Mouse (Mus musculus) midbrain, embryonic 14.5 days (tissue): ENCODE data around the gene Pcolce. TPM values are rescaled to one million over a fixed set of nuclear protein-coding genes. Genes with fewer than 3 reads are reported as not detected.

Experiments
- ATAC-seq: fragments of 200-750 bp; cut with Nextera tagmentation; 2 replicates; pipeline ENCODE4 v1.8.0; 2017; ENCODE audit warnings: moderate number of reproducible peaks, moderate library complexity; ENCODE audit not compliant: low FRiP score, low TSS enrichment
- DNase-seq: peaks from one replicate; pipeline ENCODE4 v3.0.0-alpha.2; 2015
- H3K27ac ChIP-seq: fragments of 300-500 bp; sonication (generic); replicated peaks from 2 replicates; pipeline ENCODE4 v1.5.1; 2014; ENCODE audit warnings: mild to moderate bottlenecking, low read depth, low read length, moderate library complexity
- H3K27me3 ChIP-seq: fragments of 300-500 bp; sonication (generic); 2 replicates; pipeline ENCODE4 v1.6.1; 2014; ENCODE audit warnings: low read length, control low read depth, mixed read lengths; ENCODE audit not compliant: control insufficient read depth, insufficient read depth
- H3K36me3 ChIP-seq: fragments of 300-500 bp; sonication (generic); 2 replicates; pipeline ENCODE4 v1.6.1; 2014; ENCODE audit warnings: low read length, control low read depth; ENCODE audit not compliant: control insufficient read depth, insufficient read depth
- H3K4me1 ChIP-seq: fragments of 300-500 bp; sonication (generic); 2 replicates; pipeline ENCODE4 v1.6.1; 2014; ENCODE audit warnings: mild to moderate bottlenecking, antibody characterized with exemption, low read length, control low read depth; ENCODE audit not compliant: control insufficient read depth, insufficient read depth
- H3K4me2 ChIP-seq: fragments of 300-500 bp; sonication (generic); 2 replicates; pipeline ENCODE4 v1.6.1; 2014; ENCODE audit warnings: mild to moderate bottlenecking, low read length, moderate library complexity
- H3K4me3 ChIP-seq: fragments of 300-500 bp; sonication (generic); replicated peaks from 2 replicates; pipeline ENCODE4 v1.5.1; 2014; ENCODE audit warnings: low read depth, low read length
- H3K9ac ChIP-seq: fragments of 300-500 bp; sonication (generic); replicated peaks from 2 replicates; pipeline ENCODE4 v1.6.1; 2014; ENCODE audit warnings: mild to moderate bottlenecking, low read length, moderate library complexity
- H3K9me3 ChIP-seq: fragments of 300-500 bp; sonication (generic); 2 replicates; pipeline ENCODE4 v1.6.1; 2016; ENCODE audit warnings: low read length, control low read depth, mixed read lengths; ENCODE audit not compliant: control insufficient read depth
- WGBS: fragments of 180-500 bp; shearing (Covaris S2); extraction: QIAGEN DNeasy Blood & Tissue Kit; methylation state at CpG from one replicate; pipeline ENCODE4 v1.1.7; 2014; 5-methylcytosine and 5-hydroxymethylcytosine counted together
- polyA plus RNA-seq: library from polyadenylated mRNA; unstranded; fragments of >200 nt; fragmentation: Nextera tagmentation; extraction: Ambion mirVana; gene quantifications from 2 replicates; pipeline ENCODE4 v1.2.1, GENCODE M21; 2014

The Pcolce gene
- polyA plus RNA-seq, 1 experiment from 2014 or later = 11.7 TPM

DNA sequence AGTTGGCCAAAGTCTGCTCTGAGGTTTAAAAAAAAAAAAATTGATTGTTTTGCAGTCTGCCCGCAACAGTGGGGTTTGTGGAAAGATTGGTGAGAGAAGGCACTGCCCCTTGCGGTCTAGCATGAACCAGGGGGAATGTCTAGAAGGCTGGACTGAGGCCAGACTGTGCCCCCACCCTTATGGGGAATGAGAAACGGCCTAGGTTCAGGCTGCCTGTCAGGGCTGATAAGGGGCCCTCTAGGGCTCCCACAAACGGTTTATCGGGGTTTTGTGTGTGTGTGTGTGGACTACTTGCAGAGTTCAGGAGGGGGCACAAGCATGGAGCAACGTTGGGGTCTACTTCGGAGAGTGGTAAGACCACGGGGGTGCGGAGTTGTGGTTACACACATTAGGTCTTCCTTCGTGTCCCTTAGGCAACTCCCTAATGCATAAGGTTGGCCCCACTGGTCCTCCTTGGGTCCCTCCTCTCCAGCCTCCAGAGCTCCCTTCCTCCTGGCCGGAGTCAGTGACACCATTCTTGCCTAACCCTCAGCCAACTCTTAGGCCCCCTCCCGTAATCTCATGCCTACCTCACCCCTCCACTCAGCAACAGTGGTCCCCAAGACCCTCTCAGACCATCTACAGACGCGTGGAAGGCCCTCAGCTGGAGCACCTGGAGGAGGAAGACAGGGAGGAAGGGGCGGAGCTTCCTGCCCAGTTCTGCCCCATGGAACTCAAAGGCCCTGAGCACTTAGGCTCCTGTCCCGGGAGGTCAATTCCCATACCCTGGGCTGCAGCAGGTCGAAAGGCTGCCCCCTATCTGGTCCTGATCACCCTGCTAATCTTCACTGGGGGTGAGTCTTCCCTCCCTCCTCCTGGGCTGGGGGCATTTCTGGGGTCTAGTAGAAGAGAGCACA lies 42.6 kb downstream of the Pcolce start:
- H3K9ac ChIP-seq = no peak overlapping the region
- H3K27ac ChIP-seq = no peak overlapping the region
- no peak for ATAC-seq
- no peak overlapping the region for H3K4me3 ChIP-seq
- WGBS = 85% methylated on average over 17 of the region's 17 CpGs
- no peaks in the 10 kb centered on the region for H3K27me3 ChIP-seq
- H3K4me1 ChIP-seq = 0 out of 2 replicates have a peak, but pooled peaks cover 3% of the 10 kb centered on the region
- no peak for DNase-seq
- no peak overlapping the region for H3K4me2 ChIP-seq
- H3K9me3 ChIP-seq = no peaks in the 10 kb centered on the region
- peaks cover 13% of the 10 kb centered on the region for H3K36me3 ChIP-seq

DNA sequence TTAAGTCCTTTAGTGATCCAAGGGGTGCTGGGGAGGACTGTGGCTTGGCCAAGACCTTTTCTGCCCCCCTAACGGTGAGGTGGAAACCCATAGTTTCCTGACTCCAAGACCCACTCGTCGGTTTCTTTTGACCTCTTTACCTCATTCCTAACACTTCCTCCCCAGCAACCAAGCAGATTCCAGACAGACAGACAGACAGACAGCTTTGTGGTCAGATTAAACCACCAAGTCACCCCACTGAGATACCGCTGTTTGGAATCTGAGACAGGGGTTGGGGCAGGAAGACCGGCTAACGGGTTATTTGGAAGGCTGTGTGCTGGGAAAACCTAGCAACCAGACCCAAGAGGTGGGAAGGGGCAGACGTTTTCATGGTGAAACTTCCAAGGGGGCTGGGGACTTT lies 43.4 kb downstream of the Pcolce start:
- H3K27ac ChIP-seq = no peak overlapping the region
- DNase-seq (no peak), ATAC-seq (no peak)
- no peak overlapping the region for H3K4me2 ChIP-seq
- peaks cover 18% of the 10 kb centered on the region for H3K36me3 ChIP-seq
- H3K9me3 ChIP-seq = no peaks in the 10 kb centered on the region
- no peak overlapping the region for H3K4me3 ChIP-seq
- 54% methylated on average over 7 of the region's 7 CpGs for WGBS
- H3K4me1 ChIP-seq = 0 out of 2 replicates have a peak, but pooled peaks cover 3% of the 10 kb centered on the region
- no peaks in the 10 kb centered on the region for H3K27me3 ChIP-seq
- no peak overlapping the region for H3K9ac ChIP-seq

DNA sequence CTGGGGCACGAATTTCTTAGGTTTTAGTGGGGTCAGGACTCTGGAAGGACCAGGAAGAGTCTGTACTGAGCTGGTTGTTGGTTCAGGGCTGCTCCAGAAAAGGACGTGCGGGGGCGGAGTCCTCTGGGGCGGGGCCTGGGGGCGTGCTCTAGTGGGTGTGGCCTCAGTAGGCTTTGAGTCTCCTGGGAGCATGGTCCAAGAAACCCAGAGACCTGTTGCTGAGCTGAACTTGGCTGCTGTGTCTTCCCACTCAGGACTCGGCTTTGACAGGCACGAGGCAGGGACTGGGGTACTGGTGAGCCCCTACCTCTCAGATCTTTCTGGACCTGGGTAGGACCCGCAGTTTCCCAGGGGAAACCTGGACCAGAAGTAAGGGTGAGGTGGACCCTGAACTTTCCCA lies 43.9 kb downstream of the Pcolce start, which contains the start of gene Tfr2:
Tfr2 (plus strand) TSS at position 176 of the 400 bp plus-strand sequence.
- Histone ChIP-seq H3K27ac (no peak within 1 kb of the TSS), H3K36me3 (peaks cover 23% of the 10 kb centered on the region), H3K4me3 (no peak within 1 kb of the TSS), H3K9me3 (no peaks in the 10 kb centered on the region), H3K4me2 (no peak within 1 kb of the TSS), H3K4me1 (0 out of 2 replicates have a peak, but pooled peaks cover 2% of the 10 kb centered on the region), H3K27me3 (no peaks in the 10 kb centered on the region), H3K9ac (no peak within 1 kb of the TSS)
- no peak for ATAC-seq
- WGBS = 39% methylated on average over 9 of the region's 9 CpGs
- DNase-seq = peak; percentile 8

DNA sequence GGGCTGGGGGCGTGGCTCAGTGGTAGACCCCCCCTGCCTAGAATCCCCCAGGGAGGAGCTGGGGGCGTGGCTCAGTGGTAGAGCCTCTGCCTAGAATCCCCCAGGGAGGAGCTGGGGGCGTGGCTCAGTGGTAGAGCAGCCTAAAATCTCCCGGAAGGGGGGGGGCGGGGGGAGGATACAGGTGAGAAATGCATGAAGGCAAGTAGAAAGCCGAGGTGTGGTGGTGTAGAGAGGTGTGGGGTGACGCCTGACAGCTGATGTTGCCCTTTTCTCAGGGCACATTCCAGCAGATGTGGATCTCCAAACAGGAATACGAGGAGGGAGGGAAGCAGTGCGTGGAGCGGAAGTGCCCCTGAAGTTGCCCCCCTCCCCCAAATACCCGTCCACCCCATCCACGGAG lies 44.6 kb downstream of the Pcolce start:
- WGBS = 86% methylated on average over 12 of the region's 12 CpGs

DNA sequence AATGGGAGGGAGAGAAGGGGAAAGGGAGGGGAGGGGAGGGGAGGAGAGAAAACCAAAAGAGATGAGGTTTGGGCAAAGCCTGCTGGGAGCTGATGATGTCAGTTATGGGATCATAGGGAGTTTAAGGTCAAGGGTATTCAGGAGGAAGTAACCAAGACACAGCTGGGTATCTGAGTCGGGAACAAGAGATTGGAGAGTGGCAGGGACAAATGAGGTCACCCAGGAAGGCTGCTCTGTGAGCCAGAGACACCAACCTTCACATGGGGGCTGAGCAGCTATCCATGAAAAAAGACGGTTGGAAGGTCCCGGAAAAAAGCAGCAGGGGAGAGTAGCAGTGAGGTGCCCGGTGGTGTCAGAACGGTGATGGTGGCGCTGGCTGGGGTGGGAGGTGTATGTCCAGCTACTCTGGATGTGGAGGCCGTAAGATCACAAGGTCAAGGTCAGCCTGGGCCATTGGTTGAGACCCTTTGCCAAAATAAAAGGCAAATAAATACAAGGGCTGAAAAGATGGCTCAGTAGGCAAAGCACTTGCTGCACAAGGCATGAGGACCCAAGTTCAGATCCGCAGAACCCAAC lies 45.3 kb downstream of the Pcolce start:
- ATAC-seq (no peak), DNase-seq (no peak)
- H3K36me3 ChIP-seq = peaks cover 32% of the 10 kb centered on the region
- H3K9me3 ChIP-seq = no peaks in the 10 kb centered on the region
- H3K9ac ChIP-seq = no peak overlapping the region
- H3K4me1 ChIP-seq = no peaks in the 10 kb centered on the region
- WGBS = 82% methylated on average over 8 of the region's 8 CpGs
- H3K27ac ChIP-seq = no peak overlapping the region
- no peak overlapping the region for H3K4me2 ChIP-seq
- H3K4me3 ChIP-seq = no peak overlapping the region
- H3K27me3 ChIP-seq = no peaks in the 10 kb centered on the region

More for the DNA sequence above, 44.6 kb downstream of the Pcolce start:
- peaks cover 29% of the 10 kb centered on the region for H3K36me3 ChIP-seq
- no peak overlapping the region for H3K4me2 ChIP-seq
- no peaks in the 10 kb centered on the region for H3K9me3 ChIP-seq
- no peak overlapping the region for H3K27ac ChIP-seq
- no peaks in the 10 kb centered on the region for H3K4me1 ChIP-seq
- no peak overlapping the region for H3K9ac ChIP-seq
- ATAC-seq (no peak), DNase-seq (no peak)
- H3K4me3 ChIP-seq = no peak overlapping the region
- H3K27me3 ChIP-seq = no peaks in the 10 kb centered on the region

DNA sequence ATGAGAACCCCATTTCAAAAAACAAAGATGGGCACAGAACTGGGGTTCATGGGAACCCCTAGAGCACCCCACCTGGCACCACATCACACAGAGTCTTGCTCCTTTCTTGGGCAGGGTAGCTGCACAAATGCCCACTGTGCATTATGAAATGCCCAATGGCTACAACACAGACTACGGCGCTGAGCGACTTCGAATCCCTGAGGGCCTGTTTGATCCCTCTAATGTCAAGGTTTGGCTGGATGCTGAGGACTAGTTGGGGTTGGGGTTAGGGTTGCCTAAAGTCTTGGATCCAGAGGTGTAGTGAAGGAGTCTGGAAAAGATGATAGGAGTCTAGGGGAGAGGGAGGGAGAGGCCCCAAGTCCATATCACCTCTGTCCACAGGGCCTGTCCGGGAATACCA lies 47.2 kb downstream of the Pcolce start:
- no peaks in the 10 kb centered on the region for H3K4me1 ChIP-seq
- H3K9ac ChIP-seq = no peak overlapping the region
- peaks cover 36% of the 10 kb centered on the region for H3K36me3 ChIP-seq
- H3K4me2 ChIP-seq = no peak overlapping the region
- 97% methylated on average over 5 of the region's 5 CpGs for WGBS
- ATAC-seq (no peak), DNase-seq (no peak)
- H3K4me3 ChIP-seq = no peak overlapping the region
- H3K9me3 ChIP-seq = no peaks in the 10 kb centered on the region
- H3K27me3 ChIP-seq = no peaks in the 10 kb centered on the region
- no peak overlapping the region for H3K27ac ChIP-seq

DNA sequence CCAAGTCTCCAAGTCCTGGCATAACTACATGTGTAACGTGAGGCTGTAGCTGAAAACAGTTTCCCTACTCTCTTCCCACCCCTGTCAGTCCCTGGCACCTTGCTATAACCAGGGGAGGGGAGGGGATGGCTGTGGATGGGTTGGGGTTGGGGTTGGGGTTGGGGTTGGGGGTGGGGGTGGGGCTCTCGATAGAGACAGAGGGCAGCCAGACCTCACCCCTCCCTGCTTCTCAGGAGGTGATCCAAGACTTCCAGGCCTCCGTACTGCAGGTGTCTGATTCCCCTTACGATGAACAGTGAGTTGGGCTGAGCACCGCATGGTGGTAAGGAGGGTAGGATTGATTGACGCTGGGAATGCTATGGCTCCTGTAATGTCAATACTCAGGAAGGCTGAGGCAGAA lies 47.8 kb downstream of the Pcolce start:
- DNase-seq (no peak), ATAC-seq (no peak)
- WGBS = 62% methylated on average over 6 of the region's 6 CpGs
- no peak overlapping the region for H3K27ac ChIP-seq
- H3K4me2 ChIP-seq = no peak overlapping the region
- H3K4me3 ChIP-seq = no peak overlapping the region
- peaks cover 37% of the 10 kb centered on the region for H3K36me3 ChIP-seq
- no peaks in the 10 kb centered on the region for H3K27me3 ChIP-seq
- H3K4me1 ChIP-seq = no peaks in the 10 kb centered on the region
- H3K9me3 ChIP-seq = no peaks in the 10 kb centered on the region
- H3K9ac ChIP-seq = no peak overlapping the region

DNA sequence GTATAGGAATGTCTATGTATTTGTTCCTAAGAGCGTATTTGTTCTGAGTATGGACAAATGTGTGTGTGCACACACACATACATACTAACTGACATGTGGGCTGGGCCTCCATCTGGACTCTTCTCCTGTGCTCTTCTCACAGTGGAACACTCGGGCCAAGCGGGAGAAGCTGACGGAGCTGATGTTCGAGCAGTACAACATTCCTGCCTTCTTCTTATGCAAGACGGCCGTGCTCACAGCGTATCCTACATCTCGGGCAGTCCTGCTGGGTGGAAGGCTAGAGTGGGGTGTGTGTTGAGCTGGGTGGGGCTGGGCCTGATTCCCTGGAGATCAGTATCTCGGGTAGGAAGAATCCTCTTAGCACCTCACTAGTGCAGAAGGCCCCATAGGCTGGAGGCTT lies 50.6 kb downstream of the Pcolce start:
- ATAC-seq = no peak
- no peaks in the 10 kb centered on the region for H3K4me1 ChIP-seq
- H3K36me3 ChIP-seq = peaks cover 38% of the 10 kb centered on the region
- H3K9me3 ChIP-seq = no peaks in the 10 kb centered on the region
- no peaks in the 10 kb centered on the region for H3K27me3 ChIP-seq
- no peak overlapping the region for H3K27ac ChIP-seq
- DNase-seq = no peak
- no peak overlapping the region for H3K4me3 ChIP-seq
- no peak overlapping the region for H3K4me2 ChIP-seq
- 80% methylated on average over 10 of the region's 10 CpGs for WGBS
- H3K9ac ChIP-seq = no peak overlapping the region

DNA sequence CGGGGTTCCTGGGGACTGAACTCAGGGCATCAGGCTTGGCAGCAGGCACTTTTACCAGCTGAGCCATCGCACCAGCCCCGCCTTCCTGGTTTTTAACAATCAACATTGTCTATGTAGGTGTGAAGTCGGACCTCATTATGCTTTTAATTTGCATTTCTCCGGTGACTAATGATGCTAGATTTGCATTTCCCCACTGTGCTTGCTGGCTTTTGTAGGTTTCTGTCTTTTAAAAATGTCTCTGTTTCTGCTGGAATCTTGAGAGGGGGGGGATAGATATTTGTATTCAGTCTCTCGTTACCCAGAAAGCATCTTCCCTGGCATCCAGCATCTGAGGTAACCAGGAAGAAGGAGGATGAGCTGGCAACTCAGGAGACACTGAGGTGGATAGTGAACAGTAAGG lies 52.0 kb downstream of the Pcolce start:
- H3K27ac ChIP-seq = no peak overlapping the region
- H3K27me3 ChIP-seq = no peaks in the 10 kb centered on the region
- H3K36me3 ChIP-seq = peaks cover 32% of the 10 kb centered on the region
- no peak overlapping the region for H3K4me3 ChIP-seq
- DNase-seq = no peak
- H3K9ac ChIP-seq = no peak overlapping the region
- ATAC-seq = no peak
- H3K4me1 ChIP-seq = no peaks in the 10 kb centered on the region
- H3K9me3 ChIP-seq = no peaks in the 10 kb centered on the region
- WGBS = 66% methylated on average over 6 of the region's 6 CpGs
- H3K4me2 ChIP-seq = no peak overlapping the region
